Mouse (Mus musculus): ENCODE measurements around the gene Camta1. TPM values are rescaled to one million over a fixed set of nuclear protein-coding genes. Genes with fewer than 3 reads are reported as not detected.

Gene Camta1
- total RNA-seq, 2 experiments from 2014 or later: 66.1 to 84.1 TPM

GRCm38 (mm10) chr4:150973264-150973663, 888.4 kb downstream of the Camta1 start:
- intact Hi-C loops (cut with DNase I; ENCODE audit: low total_unique reads): no loop called here
- DNase-seq: no peak

GRCm38 (mm10) chr4:150968956-150969355, 892.7 kb downstream of the Camta1 start:
- no peak for DNase-seq
- intact Hi-C loops (cut with DNase I; ENCODE audit: low total_unique reads): loop anchor here (5.0 kb wide), 1 partner anchor 317 kb away; the partner anchor contains the start of gene Slc45a1

DNA sequence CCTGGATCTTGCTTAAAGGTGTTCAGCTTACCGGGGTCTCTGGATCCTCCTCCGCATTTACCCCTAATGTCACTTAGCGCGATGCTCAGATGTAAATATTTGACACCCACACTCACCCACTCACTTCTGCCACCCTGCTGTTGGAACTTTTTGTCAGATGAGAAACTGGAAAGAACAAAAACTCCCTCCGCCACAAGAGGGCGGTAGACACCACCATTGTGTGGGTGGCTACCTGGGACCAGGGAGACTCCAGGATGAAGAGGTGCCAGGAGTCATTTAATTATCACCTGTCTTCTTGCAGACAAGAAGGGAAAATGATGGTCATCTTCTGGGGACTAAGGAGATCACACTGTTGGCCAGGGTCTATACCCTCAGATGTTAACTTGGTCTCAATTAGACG, 895.1 kb downstream of the Camta1 start:
- intact Hi-C loops (cut with DNase I; ENCODE audit: low total_unique reads): loop anchor here (5.0 kb wide), 1 partner anchor 314 kb away; the partner anchor contains the start of gene Slc45a1
- DNase-seq: peak; percentile 22

- no peak for DNase-seq
- intact Hi-C loops (cut with DNase I; ENCODE audit: low total_unique reads): loop anchor here (5.0 kb wide), 1 partner anchor 313 kb away; the partner anchor contains the start of gene Slc45a1
Measured at GRCm38 (mm10) chr4:150965555-150965951, 896.1 kb downstream of the Camta1 start.

GRCm38 (mm10) chr4:150964635-150965554, 896.8 kb downstream of the Camta1 start:
- intact Hi-C loops (cut with DNase I; ENCODE audit: low total_unique reads): loop anchor here (5.0 kb wide), 1 partner anchor 313 kb away; the partner anchor contains the start of gene Slc45a1

DNA sequence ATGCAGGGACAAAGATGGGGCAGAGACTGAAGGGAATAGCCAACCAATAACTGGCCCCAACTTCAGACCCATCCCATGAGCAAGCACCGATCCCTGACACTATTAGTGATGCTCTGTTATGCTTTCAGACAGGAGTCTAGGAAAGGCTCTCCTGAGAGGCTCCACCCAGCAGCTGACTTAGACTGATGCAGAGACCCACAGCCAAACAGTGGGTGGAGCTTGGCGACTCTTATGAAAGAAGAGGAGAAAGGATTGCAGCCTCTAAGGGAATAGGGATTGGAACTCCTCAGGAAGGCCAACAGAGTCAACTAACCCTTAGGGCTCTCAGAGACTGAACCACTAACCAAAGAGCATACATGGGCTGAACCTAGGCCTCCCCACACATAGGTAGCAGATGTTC, 898.0 kb downstream of the Camta1 start:
- intact Hi-C loops (cut with DNase I; ENCODE audit: low total_unique reads): no loop called here
- DNase-seq: peak; percentile 27

More at GRCm38 (mm10) chr4:150964635-150965554, 896.8 kb downstream of the Camta1 start:
- peak; percentile 81 for DNase-seq

GRCm38 (mm10) chr4:150962231-150962630, 899.4 kb downstream of the Camta1 start:
- DNase-seq: no peak
- intact Hi-C loops (cut with DNase I; ENCODE audit: low total_unique reads): no loop called here

GRCm38 (mm10) chr4:150958536-150958935, 903.1 kb downstream of the Camta1 start:
- no peak for DNase-seq
- intact Hi-C loops (cut with DNase I; ENCODE audit: low total_unique reads): no loop called here

DNA sequence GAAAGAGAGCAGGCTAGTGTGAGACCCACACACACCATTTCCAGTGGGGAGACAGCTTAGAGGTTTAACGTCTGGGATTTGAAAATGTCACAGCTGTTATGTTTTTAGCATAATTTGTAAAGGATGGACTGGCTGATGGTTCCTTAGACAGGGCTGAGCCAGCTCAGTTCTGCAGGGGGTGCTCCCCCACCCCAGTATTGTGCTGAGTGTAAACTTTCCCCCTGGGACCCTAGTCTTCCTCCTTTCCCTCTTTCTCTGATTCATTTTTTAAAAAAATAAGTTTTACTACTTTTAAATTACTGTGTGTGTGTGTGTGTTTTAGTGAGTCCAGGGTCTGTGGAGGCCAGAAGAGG, 904.6 kb downstream of the Camta1 start:
- intact Hi-C loops (cut with DNase I; ENCODE audit: low total_unique reads): no loop called here
- no peak for DNase-seq

- intact Hi-C loops (cut with DNase I; ENCODE audit: low total_unique reads): no loop called here
- DNase-seq: no peak
Measured at GRCm38 (mm10) chr4:150956369-150957105, 905.1 kb downstream of the Camta1 start.

DNA sequence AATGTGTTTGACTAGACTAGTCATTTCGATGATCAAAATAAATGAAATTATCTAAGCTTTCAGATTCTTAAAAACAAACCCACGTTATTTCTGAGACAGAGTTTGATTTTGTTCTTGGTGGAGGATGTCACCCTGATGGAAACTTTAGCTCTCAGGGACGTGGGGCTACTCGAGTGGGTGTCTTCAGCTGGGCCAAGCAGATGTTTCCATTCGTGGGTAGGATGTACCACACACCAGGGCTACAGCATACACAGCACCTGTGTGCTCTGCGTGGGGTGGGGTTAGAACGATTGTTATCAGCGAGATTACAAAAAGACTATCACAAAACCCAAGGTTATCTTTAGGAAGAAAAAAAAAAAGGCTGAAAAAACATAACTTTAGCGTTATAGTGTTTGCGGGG, 910.7 kb downstream of the Camta1 start:
- no peak for DNase-seq
- intact Hi-C loops (cut with DNase I; ENCODE audit: low total_unique reads): no loop called here

GRCm38 (mm10) chr4:150944707-150945106, 917.0 kb downstream of the Camta1 start:
- intact Hi-C loops (cut with DNase I; ENCODE audit: low total_unique reads): no loop called here
- no peak for DNase-seq

GRCm38 (mm10) chr4:150939991-150940651, 921.6 kb downstream of the Camta1 start:
- no peak for DNase-seq
- intact Hi-C loops (cut with DNase I; ENCODE audit: low total_unique reads): no loop called here

- DNase-seq: no peak
- intact Hi-C loops (cut with DNase I; ENCODE audit: low total_unique reads): no loop called here
Measured at GRCm38 (mm10) chr4:150938063-150938452, 923.6 kb downstream of the Camta1 start.

DNA sequence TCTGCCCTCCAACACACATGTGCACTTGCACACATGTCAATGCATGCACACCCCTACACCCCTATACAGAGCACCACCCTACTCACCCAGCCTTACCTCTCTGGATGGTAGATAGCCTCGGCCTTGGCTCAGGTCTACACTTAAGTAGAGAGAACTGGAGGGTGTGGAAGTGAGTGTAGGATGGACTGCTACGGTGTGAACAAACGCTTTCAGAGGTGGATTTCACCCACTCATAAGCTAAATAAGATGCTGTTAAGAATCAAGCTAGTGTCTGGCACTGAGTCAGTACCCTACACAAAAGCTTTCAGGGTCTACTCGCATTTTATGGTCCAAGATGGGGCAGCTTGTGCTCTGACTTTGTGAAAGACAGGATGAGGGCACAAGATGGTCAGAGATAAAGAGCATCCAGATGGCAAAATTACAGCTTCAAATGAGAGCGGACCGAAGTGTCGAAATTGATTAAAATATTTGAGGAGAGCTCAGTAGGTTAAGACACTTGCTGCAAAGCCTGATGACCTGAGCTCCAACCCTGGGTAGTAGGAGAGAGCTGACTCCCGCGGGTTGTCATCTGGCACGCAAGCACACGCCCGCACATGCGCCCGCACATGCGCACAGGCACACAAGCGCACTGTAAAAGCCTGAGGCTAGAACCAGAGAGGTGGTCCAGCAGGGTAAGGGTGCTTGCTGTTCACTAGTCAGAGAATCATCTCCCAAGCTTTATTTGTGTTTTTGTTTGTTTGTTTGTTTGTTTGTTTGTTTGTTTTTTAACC, 924.2 kb downstream of the Camta1 start:
- intact Hi-C loops (cut with DNase I; ENCODE audit: low total_unique reads): no loop called here
- DNase-seq: no peak

DNA sequence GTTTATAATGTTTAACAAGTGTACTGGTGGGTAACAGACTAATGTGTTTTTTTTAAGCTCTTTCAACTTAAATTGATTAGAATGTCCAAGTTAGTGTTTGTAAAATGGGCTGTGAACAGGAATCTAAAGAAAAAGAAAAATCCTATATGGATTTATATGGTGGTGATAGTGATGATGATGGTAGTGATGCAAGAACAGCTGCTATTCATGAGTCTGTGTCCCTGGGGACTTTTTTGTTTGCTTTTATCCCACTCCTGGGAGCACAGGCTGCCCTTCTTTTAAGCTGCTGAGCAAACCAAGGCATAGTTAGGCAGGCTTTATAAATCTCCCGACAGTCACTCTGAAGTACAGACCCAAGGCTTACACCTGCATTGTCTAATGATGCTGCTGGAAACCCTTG, 928.2 kb downstream of the Camta1 start:
- DNase-seq: no peak
- intact Hi-C loops (cut with DNase I; ENCODE audit: low total_unique reads): no loop called here

DNA sequence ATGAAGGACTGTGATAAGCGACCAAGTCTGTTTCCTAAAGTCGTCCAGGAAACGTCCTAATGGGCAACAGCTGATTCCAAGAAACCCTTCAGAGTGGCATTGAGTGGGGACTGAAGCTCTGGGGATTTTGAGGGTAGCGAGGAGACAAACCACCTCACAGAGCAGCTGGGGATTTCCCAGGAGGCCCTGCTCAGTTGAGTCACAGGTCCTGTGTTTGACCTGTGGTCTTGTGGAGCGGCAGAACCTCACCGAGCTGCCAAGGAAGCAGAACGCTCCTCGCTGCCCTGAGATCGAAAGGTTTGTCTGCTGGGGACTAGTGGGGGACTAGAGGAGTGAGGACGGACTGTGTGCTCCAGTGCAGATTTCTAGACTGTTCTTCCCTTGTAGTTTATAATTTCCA, 933.9 kb downstream of the Camta1 start:
- DNase-seq: no peak
- intact Hi-C loops (cut with DNase I; ENCODE audit: low total_unique reads): no loop called here

DNA sequence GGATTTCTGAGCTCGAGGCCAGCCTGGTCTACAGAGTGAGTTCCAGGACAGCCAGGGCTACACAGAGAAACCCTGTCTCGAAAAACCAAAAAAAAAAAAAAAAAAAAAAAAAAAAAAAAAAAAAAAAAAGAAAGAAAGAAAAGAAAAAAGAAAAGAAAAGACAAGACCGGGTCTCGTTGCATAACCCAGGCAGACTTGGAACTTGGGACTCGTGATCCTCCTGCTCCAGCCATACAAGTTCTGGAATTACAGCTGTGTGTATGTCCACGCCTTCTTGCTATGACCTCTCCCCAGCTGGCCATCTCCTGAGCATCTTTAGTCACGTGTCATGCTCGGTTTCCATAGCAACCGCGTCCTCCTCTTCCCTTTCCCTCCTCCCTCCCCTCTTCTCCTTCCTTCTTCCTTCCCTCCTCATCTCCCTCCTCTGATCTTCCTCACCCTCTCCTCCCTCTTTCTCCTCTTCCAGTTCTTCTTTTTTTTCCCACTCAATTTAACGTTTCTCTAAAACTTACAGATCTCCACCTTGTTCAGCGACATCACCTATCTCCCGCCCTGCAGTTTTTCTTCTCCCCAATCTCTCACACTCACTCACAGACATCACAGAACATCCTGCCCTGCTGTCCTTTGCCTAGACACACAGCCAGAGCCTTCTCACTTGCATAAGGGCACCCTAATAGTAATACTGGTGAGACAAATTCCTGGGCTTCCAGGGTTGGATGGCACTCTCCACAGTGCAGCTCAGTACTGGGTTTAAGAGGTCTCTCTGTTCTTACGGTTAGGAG, 934.6 kb downstream of the Camta1 start:
- DNase-seq: no peak
- intact Hi-C loops (cut with DNase I; ENCODE audit: low total_unique reads): no loop called here

Data from gastrocnemius, postnatal 14 days (tissue).